ENCODE assay signal across 12 mouse cellular contexts in the genomic region with DNA sequence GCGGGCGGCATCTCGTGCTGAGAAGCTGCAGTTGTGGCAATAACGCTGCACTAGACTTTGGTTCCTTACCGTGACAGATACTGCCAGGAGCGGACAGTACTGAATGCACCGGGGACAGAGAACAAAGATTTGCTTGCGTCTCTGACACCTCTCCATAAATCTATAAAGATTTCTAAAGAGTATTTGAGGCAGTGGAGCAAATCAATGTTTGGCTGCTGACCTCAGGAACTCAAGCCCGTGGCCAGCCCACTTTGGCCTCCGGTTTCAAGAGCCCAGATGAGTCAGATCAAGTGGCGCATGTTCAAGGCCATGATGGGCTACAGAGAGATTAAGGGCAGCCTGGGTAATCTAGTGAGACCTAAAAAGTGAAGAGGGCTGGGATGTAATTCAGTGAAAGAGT.
"Had no signal": no experiment of that assay in that cellular context is flagged by ENCODE, and none has a peak within 500 bp of the region (broad histone marks: within the 10 kb centered on the region; RNA-seq: fewer than 3 reads in every experiment).

No protein-coding gene starts in this region.

- H3K27me3 ChIP-seq: limb, embryonic 12.5 days; liver, embryonic 12.5 days; lung, embryonic 15.5 days; megakaryocyte, embryonic 14.5 days; midbrain, embryonic 15.5 days; neural tube, embryonic 12.5 days had no signal

- ATAC-seq: liver, embryonic 12.5 days; midbrain, embryonic 15.5 days had no signal

- DNase-seq: kidney, adult 18-20 months; kidney, postnatal 10 days; kidney, postnatal 4 days; lung, postnatal 14 days; right cerebral cortex, postnatal 4 days; thymus, postnatal 4 days had no signal
